Mouse (Mus musculus): ENCODE measurements around the gene Scaper. TPM values are rescaled to one million over a fixed set of nuclear protein-coding genes. Genes with fewer than 3 reads are reported as not detected.
A peak's percentile ranks its signal among the peaks of the same experiment; 100 is the strongest.

The Scaper gene
- 9.9 and 13.2 TPM in 2 replicates for polyA plus RNA-seq (2014; fragmentation: Nextera tagmentation; extraction: Ambion mirVana)

DNA sequence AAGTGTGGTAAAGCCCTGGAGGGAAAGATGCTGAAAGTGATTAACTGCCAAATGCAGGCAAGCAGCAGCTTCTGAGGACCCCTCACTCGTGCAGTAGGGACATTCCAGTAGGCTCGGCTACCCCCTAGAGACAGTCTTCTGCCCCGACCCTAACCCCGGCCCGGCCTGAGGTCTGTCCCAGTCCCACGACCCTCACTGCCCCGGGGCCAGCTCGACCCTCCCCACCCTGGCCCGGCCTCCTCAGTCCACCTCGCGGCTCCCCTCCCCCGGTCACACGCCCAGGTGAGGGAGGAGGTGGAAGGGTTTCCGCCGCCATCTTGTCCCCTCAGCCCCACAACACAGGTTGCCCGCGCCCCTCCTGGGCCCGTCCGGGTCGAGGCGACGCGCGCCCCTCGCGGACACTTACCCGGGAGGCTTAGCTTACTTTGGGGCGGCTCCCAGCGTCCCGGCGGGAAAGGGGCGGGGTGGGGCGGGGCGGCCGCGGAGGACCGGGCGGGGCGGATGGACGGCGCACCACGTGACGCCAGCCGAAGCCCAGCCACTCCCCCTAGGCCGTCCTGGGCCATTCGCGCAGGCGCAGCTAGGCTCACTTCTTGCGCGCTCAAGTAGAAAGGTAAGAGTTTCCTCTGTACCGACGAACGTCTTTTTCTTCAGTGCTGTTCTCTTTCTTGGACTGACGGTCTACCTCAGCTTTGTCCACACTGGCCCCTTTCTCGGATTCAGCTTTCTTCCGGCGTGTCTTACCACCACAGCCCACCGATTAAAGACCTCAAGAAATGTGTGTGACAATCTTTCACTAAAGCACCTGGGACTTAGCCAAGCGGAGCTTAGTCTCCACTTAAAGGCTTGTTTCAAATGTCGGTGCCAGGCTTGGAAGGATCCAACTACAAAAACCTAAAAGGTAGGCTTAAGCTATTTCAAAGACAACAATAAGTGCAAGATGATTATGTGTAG lies at the start of gene Scaper:
Gene Scaper, minus strand, starts transcription at position 456 of the 954 bp plus-strand sequence.
- WGBS: under 1% methylated on average over 53 of the region's 60 CpGs
- ATAC-seq (replicated peaks; ENCODE audit: insufficient number of reproducible peaks, low FRiP score, low TSS enrichment, low read depth): peak; percentile 99
- Histone ChIP-seq H3K27me3 (ENCODE audit: control insufficient read depth, insufficient read depth, low read length) (no peaks in the 10 kb centered on the region), H3K9ac (replicated peaks; ENCODE audit: low read length) (peak within 1 kb of the TSS; percentile 86), H3K4me3 (ENCODE audit: low read depth, low read length) (peak within 1 kb of the TSS; percentile 76), H3K27ac (replicated peaks; ENCODE audit: low read depth, low read length) (peak within 1 kb of the TSS; percentile 54), H3K36me3 (replicated peaks; ENCODE audit: control insufficient read depth, insufficient read depth, low read depth, low read length) (no peaks in the 10 kb centered on the region), H3K9me3 (replicated peaks; ENCODE audit: control insufficient read depth, low read length) (no peaks in the 10 kb centered on the region), H3K4me1 (ENCODE audit: control insufficient read depth, insufficient read depth, low read length) (no peaks in the 10 kb centered on the region), H3K4me2 (ENCODE audit: low read depth, low read length) (peak within 1 kb of the TSS; percentile 66)
- DNase-seq (ENCODE audit: low spot score): peak; percentile 95

- Histone ChIP-seq H3K9ac (replicated peaks; ENCODE audit: low read length) (no peak overlapping the region), H3K4me2 (ENCODE audit: low read depth, low read length) (no peak overlapping the region), H3K4me1 (ENCODE audit: control insufficient read depth, insufficient read depth, low read length) (no peaks in the 10 kb centered on the region), H3K27ac (replicated peaks; ENCODE audit: low read depth, low read length) (no peak overlapping the region), H3K9me3 (replicated peaks; ENCODE audit: control insufficient read depth, low read length) (no peaks in the 10 kb centered on the region), H3K27me3 (ENCODE audit: control insufficient read depth, insufficient read depth, low read length) (no peaks in the 10 kb centered on the region), H3K4me3 (ENCODE audit: low read depth, low read length) (no peak overlapping the region), H3K36me3 (replicated peaks; ENCODE audit: control insufficient read depth, insufficient read depth, low read depth, low read length) (no peaks in the 10 kb centered on the region)
- ATAC-seq (replicated peaks; ENCODE audit: insufficient number of reproducible peaks, low FRiP score, low TSS enrichment, low read depth): no peak
- peak; percentile 17 for DNase-seq (ENCODE audit: low spot score)
- WGBS: 13% methylated on average over 1 of the region's 1 CpGs
These were observed 8.9 kb upstream of the Scaper start for GRCm38 (mm10) chr9:55946819-55947218.

DNA sequence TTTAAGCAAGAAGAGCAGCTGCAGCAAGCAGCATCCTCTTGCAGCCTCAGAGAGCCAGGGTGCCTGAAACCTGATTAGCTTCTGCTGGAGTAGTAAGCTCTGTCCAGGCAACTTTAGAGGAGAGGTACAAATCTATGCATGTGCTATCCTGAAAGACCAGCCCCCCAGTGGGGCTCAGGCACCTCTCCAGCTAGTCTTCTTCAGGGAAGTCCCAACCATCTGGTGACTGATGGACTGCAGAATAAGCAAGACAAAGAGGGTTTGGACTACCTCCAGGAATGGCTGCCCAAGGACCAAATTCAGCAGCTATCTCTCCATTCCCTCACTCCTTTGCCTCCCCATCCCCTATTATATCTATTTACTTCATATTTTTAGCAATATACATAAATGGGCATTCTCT lies 3.4 kb upstream of the Scaper start:
- no peak for DNase-seq (ENCODE audit: low spot score)
- no peaks in the 10 kb centered on the region for H3K36me3 ChIP-seq (replicated peaks; ENCODE audit: control insufficient read depth, insufficient read depth, low read depth, low read length)
- no peak for ATAC-seq (replicated peaks; ENCODE audit: insufficient number of reproducible peaks, low FRiP score, low TSS enrichment, low read depth)
- no peak overlapping the region for H3K4me3 ChIP-seq (ENCODE audit: low read depth, low read length)
- no peaks in the 10 kb centered on the region for H3K9me3 ChIP-seq (replicated peaks; ENCODE audit: control insufficient read depth, low read length)
- no peaks in the 10 kb centered on the region for H3K27me3 ChIP-seq (ENCODE audit: control insufficient read depth, insufficient read depth, low read length)
- no peak overlapping the region for H3K9ac ChIP-seq (replicated peaks; ENCODE audit: low read length)
- no peak overlapping the region for H3K27ac ChIP-seq (replicated peaks; ENCODE audit: low read depth, low read length)
- no peak overlapping the region for H3K4me2 ChIP-seq (ENCODE audit: low read depth, low read length)
- H3K4me1 ChIP-seq (ENCODE audit: control insufficient read depth, insufficient read depth, low read length): no peaks in the 10 kb centered on the region

GRCm38 (mm10) chr9:55938618-55938985 lies 683 bp upstream of the Scaper start:
- Histone ChIP-seq H3K4me3 (ENCODE audit: low read depth, low read length) (peak overlapping the region; percentile 76), H3K36me3 (replicated peaks; ENCODE audit: control insufficient read depth, insufficient read depth, low read depth, low read length) (no peaks in the 10 kb centered on the region), H3K27me3 (ENCODE audit: control insufficient read depth, insufficient read depth, low read length) (no peaks in the 10 kb centered on the region), H3K4me1 (ENCODE audit: control insufficient read depth, insufficient read depth, low read length) (no peaks in the 10 kb centered on the region), H3K9me3 (replicated peaks; ENCODE audit: control insufficient read depth, low read length) (no peaks in the 10 kb centered on the region), H3K9ac (replicated peaks; ENCODE audit: low read length) (peak overlapping the region; percentile 62), H3K27ac (replicated peaks; ENCODE audit: low read depth, low read length) (no peak overlapping the region), H3K4me2 (ENCODE audit: low read depth, low read length) (peak overlapping the region; percentile 58)
- 60% methylated on average over 6 of the region's 6 CpGs for WGBS
- no peak for ATAC-seq (replicated peaks; ENCODE audit: insufficient number of reproducible peaks, low FRiP score, low TSS enrichment, low read depth)
- peak; percentile 2 for DNase-seq (ENCODE audit: low spot score)

DNA sequence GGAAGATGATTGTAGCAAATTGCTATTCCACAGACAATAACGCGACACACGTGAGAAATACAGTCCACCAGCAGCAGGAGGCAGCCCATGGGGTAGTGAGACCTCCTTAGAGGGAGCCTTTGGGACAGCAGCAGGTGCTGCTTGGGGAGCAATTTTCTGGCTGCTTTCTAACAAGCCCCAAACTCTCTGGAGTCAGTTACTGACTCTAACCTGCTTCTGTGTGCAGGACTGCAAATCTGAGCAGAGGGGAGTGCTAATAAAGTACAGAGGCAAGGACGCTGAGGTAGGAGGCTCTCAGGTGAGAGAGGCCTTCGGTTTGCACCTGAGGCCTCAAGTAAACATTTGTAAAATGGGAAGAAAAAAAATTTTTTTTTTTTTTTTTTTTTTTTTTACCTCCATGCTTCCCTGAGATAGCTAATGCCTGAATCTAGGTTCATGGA lies 675 bp downstream of the Scaper start:
- Histone ChIP-seq H3K4me2 (ENCODE audit: low read depth, low read length) (peak overlapping the region; percentile 66), H3K27me3 (ENCODE audit: control insufficient read depth, insufficient read depth, low read length) (no peaks in the 10 kb centered on the region), H3K9ac (replicated peaks; ENCODE audit: low read length) (peak overlapping the region; percentile 86), H3K27ac (replicated peaks; ENCODE audit: low read depth, low read length) (peak overlapping the region; percentile 54; the same call in 1 of the 2 replicates), H3K36me3 (replicated peaks; ENCODE audit: control insufficient read depth, insufficient read depth, low read depth, low read length) (no peaks in the 10 kb centered on the region), H3K9me3 (replicated peaks; ENCODE audit: control insufficient read depth, low read length) (no peaks in the 10 kb centered on the region), H3K4me1 (ENCODE audit: control insufficient read depth, insufficient read depth, low read length) (no peaks in the 10 kb centered on the region), H3K4me3 (ENCODE audit: low read depth, low read length) (peak overlapping the region; percentile 76)
- DNase-seq (ENCODE audit: low spot score) (peak; percentile 3), ATAC-seq (replicated peaks; ENCODE audit: insufficient number of reproducible peaks, low FRiP score, low TSS enrichment, low read depth) (no peak)
- 40% methylated on average over 5 of the region's 5 CpGs for WGBS

GRCm38 (mm10) chr9:55932482-55932881 lies 5.4 kb downstream of the Scaper start:
- 83% methylated on average over 1 of the region's 1 CpGs for WGBS

GRCm38 (mm10) chr9:55918579-55918978 lies 19.3 kb downstream of the Scaper start:
- no peaks in the 10 kb centered on the region for H3K27me3 ChIP-seq (ENCODE audit: control insufficient read depth, insufficient read depth, low read length)
- ATAC-seq (replicated peaks; ENCODE audit: insufficient number of reproducible peaks, low FRiP score, low TSS enrichment, low read depth) (no peak), DNase-seq (ENCODE audit: low spot score) (peak; percentile 74)
- WGBS: 58% methylated on average over 3 of the region's 3 CpGs
- no peak overlapping the region for H3K27ac ChIP-seq (replicated peaks; ENCODE audit: low read depth, low read length)
- H3K4me3 ChIP-seq (ENCODE audit: low read depth, low read length): no peak overlapping the region
- no peak overlapping the region for H3K4me2 ChIP-seq (ENCODE audit: low read depth, low read length)
- no peaks in the 10 kb centered on the region for H3K4me1 ChIP-seq (ENCODE audit: control insufficient read depth, insufficient read depth, low read length)
- no peaks in the 10 kb centered on the region for H3K9me3 ChIP-seq (replicated peaks; ENCODE audit: control insufficient read depth, low read length)
- H3K36me3 ChIP-seq (replicated peaks; ENCODE audit: control insufficient read depth, insufficient read depth, low read depth, low read length): no peaks in the 10 kb centered on the region
- no peak overlapping the region for H3K9ac ChIP-seq (replicated peaks; ENCODE audit: low read length)

More at GRCm38 (mm10) chr9:55932482-55932881, 5.4 kb downstream of the Scaper start:
- Histone ChIP-seq H3K9ac (replicated peaks; ENCODE audit: low read length) (no peak overlapping the region), H3K27me3 (ENCODE audit: control insufficient read depth, insufficient read depth, low read length) (no peaks in the 10 kb centered on the region), H3K4me2 (ENCODE audit: low read depth, low read length) (no peak overlapping the region), H3K9me3 (replicated peaks; ENCODE audit: control insufficient read depth, low read length) (no peaks in the 10 kb centered on the region), H3K27ac (replicated peaks; ENCODE audit: low read depth, low read length) (no peak overlapping the region), H3K36me3 (replicated peaks; ENCODE audit: control insufficient read depth, insufficient read depth, low read depth, low read length) (no peaks in the 10 kb centered on the region), H3K4me1 (ENCODE audit: control insufficient read depth, insufficient read depth, low read length) (no peaks in the 10 kb centered on the region), H3K4me3 (ENCODE audit: low read depth, low read length) (no peak overlapping the region)
- ATAC-seq (replicated peaks; ENCODE audit: insufficient number of reproducible peaks, low FRiP score, low TSS enrichment, low read depth): no peak
- DNase-seq (ENCODE audit: low spot score): no peak

DNA sequence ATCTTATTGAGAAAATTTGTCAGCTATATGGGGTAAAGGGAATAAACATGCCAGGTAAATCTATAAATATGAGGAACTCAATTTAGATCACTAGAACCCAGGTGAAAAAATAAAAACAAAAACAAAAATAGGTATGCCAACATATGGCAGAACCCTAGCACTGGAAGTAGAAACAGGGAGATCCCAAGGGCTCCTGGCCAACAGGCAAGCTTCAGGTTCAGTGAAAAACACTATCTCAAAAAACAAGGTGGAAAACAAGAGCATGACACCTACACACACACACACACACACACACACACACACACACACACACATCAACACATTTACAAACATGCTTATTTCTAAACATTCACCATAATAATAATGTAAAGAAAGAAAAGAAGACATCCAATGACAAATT lies 21.2 kb downstream of the Scaper start:
- no peak for DNase-seq (ENCODE audit: low spot score)
- Histone ChIP-seq H3K27ac (replicated peaks; ENCODE audit: low read depth, low read length) (no peak overlapping the region), H3K4me1 (ENCODE audit: control insufficient read depth, insufficient read depth, low read length) (no peaks in the 10 kb centered on the region), H3K9ac (replicated peaks; ENCODE audit: low read length) (no peak overlapping the region), H3K36me3 (replicated peaks; ENCODE audit: control insufficient read depth, insufficient read depth, low read depth, low read length) (no peaks in the 10 kb centered on the region), H3K4me2 (ENCODE audit: low read depth, low read length) (no peak overlapping the region), H3K27me3 (ENCODE audit: control insufficient read depth, insufficient read depth, low read length) (no peaks in the 10 kb centered on the region), H3K9me3 (replicated peaks; ENCODE audit: control insufficient read depth, low read length) (no peaks in the 10 kb centered on the region), H3K4me3 (ENCODE audit: low read depth, low read length) (no peak overlapping the region)
- ATAC-seq (replicated peaks; ENCODE audit: insufficient number of reproducible peaks, low FRiP score, low TSS enrichment, low read depth): no peak

All from embryonic facial prominence, embryonic 11.5 days (tissue).